Mouse (Mus musculus) liver, embryonic 16.5 days (tissue): ENCODE measurements around the gene Metap1d. TPM values are rescaled to one million over a fixed set of nuclear protein-coding genes. Genes with fewer than 3 reads are reported as not detected.

Experiments
- ATAC-seq: fragments of 200-750 bp; cut with Nextera tagmentation; 2 replicates; pipeline ENCODE4 v1.8.0; 2017; ENCODE audit warnings: low read depth, mild to moderate bottlenecking, moderate number of reproducible peaks, moderate library complexity
- H3K27ac ChIP-seq: fragments of 300-500 bp; sonication (generic); 2 replicates; pipeline ENCODE4 v1.5.1; 2014; ENCODE audit warnings: mild to moderate bottlenecking, low read length
- H3K27me3 ChIP-seq: fragments of 300-500 bp; sonication (generic); 2 replicates; pipeline ENCODE4 v1.6.1; 2014; ENCODE audit warnings: low read depth, low read length, mixed read lengths; ENCODE audit not compliant: control insufficient read depth, insufficient read depth
- H3K36me3 ChIP-seq: fragments of 300-500 bp; sonication (generic); 2 replicates; pipeline ENCODE4 v1.6.1; 2014; ENCODE audit warnings: mild to moderate bottlenecking; ENCODE audit not compliant: control insufficient read depth, insufficient read depth
- H3K4me1 ChIP-seq: fragments of 300-500 bp; sonication (generic); 2 replicates; pipeline ENCODE4 v1.6.1; 2014; ENCODE audit warnings: low read depth, low read length, mixed read lengths; ENCODE audit not compliant: control insufficient read depth
- H3K4me2 ChIP-seq: fragments of 300-500 bp; sonication (generic); 2 replicates; pipeline ENCODE4 v1.6.1; 2014; ENCODE audit warnings: low read depth, low read length, mixed read lengths
- H3K4me3 ChIP-seq: fragments of 300-500 bp; sonication (generic); 2 replicates; pipeline ENCODE4 v1.5.1; 2014; ENCODE audit warnings: low read depth, mild to moderate bottlenecking, low read length
- H3K9ac ChIP-seq: fragments of 300-500 bp; sonication (generic); 2 replicates; pipeline ENCODE4 v1.6.1; 2014; ENCODE audit warnings: low read depth, low read length
- H3K9me3 ChIP-seq: fragments of 300-500 bp; sonication (generic); replicated peaks from 2 replicates; pipeline ENCODE4 v1.6.1; 2016; ENCODE audit warnings: low read length; ENCODE audit not compliant: control insufficient read depth
- WGBS: fragments of 180-500 bp; shearing (Covaris S2); extraction: QIAGEN DNeasy Blood & Tissue Kit; methylation state at CpG from one replicate; pipeline ENCODE4 v1.1.7; 2014; ENCODE audit not compliant: insufficient replicate concordance; 5-methylcytosine and 5-hydroxymethylcytosine counted together
- polyA plus RNA-seq: library from polyadenylated mRNA; unstranded; fragments of >200 nt; fragmentation: Nextera tagmentation; extraction: Ambion mirVana; gene quantifications from 2 replicates; pipeline ENCODE4 v1.2.1, GENCODE M21; 2015

Metap1d gene
- polyA plus RNA-seq, 1 experiment from 2014 or later = 24.9 TPM

GRCm38 (mm10) chr2:71479917-71480316, 26.8 kb downstream of the Metap1d start:
- H3K4me2 ChIP-seq = no peak overlapping the region
- no peaks in the 10 kb centered on the region for H3K4me1 ChIP-seq
- H3K9me3 ChIP-seq = no peaks in the 10 kb centered on the region; the same call in 1 of the 2 replicates
- no peaks in the 10 kb centered on the region for H3K27me3 ChIP-seq
- no peak overlapping the region for H3K9ac ChIP-seq
- H3K4me3 ChIP-seq = no peak overlapping the region
- no peak for ATAC-seq
- H3K36me3 ChIP-seq = no peaks in the 10 kb centered on the region
- no peak overlapping the region for H3K27ac ChIP-seq
- WGBS = 64% methylated on average over 7 of the region's 7 CpGs

GRCm38 (mm10) chr2:71481825-71482224, 28.7 kb downstream of the Metap1d start:
- H3K9ac ChIP-seq = no peak overlapping the region
- no peaks in the 10 kb centered on the region for H3K27me3 ChIP-seq
- H3K27ac ChIP-seq = no peak overlapping the region
- no peaks in the 10 kb centered on the region for H3K36me3 ChIP-seq
- no peaks in the 10 kb centered on the region for H3K4me1 ChIP-seq
- H3K4me2 ChIP-seq = no peak overlapping the region
- no peaks in the 10 kb centered on the region; the same call in 1 of the 2 replicates for H3K9me3 ChIP-seq
- no peak overlapping the region for H3K4me3 ChIP-seq
- WGBS = 38% methylated on average over 6 of the region's 6 CpGs
- no peak for ATAC-seq

- Histone ChIP-seq H3K9me3 (no peaks in the 10 kb centered on the region), H3K4me3 (no peak overlapping the region), H3K4me1 (no peaks in the 10 kb centered on the region), H3K27me3 (no peaks in the 10 kb centered on the region), H3K9ac (no peak overlapping the region), H3K4me2 (no peak overlapping the region), H3K27ac (no peak overlapping the region), H3K36me3 (no peaks in the 10 kb centered on the region)
- 77% methylated on average over 10 of the region's 10 CpGs for WGBS
- no peak for ATAC-seq
These were observed 30.1 kb downstream of the Metap1d start for GRCm38 (mm10) chr2:71483046-71483716.

GRCm38 (mm10) chr2:71483717-71484066, 30.6 kb downstream of the Metap1d start:
- Histone ChIP-seq H3K27ac (no peak overlapping the region), H3K4me1 (no peaks in the 10 kb centered on the region), H3K36me3 (no peaks in the 10 kb centered on the region), H3K4me3 (no peak overlapping the region), H3K9me3 (no peaks in the 10 kb centered on the region), H3K9ac (no peak overlapping the region), H3K27me3 (no peaks in the 10 kb centered on the region), H3K4me2 (no peak overlapping the region)
- no peak for ATAC-seq
- 71% methylated on average over 5 of the region's 5 CpGs for WGBS

- H3K36me3 ChIP-seq = no peaks in the 10 kb centered on the region
- H3K9me3 ChIP-seq = no peaks in the 10 kb centered on the region
- no peaks in the 10 kb centered on the region for H3K4me1 ChIP-seq
- H3K9ac ChIP-seq = no peak overlapping the region
- no peak overlapping the region for H3K4me2 ChIP-seq
- H3K4me3 ChIP-seq = no peak overlapping the region
- no peak for ATAC-seq
- H3K27ac ChIP-seq = no peak overlapping the region
- no peaks in the 10 kb centered on the region for H3K27me3 ChIP-seq
These were observed 38.2 kb downstream of the Metap1d start for GRCm38 (mm10) chr2:71491295-71491694.

- Histone ChIP-seq H3K9ac (no peak overlapping the region), H3K9me3 (no peaks in the 10 kb centered on the region), H3K4me1 (no peaks in the 10 kb centered on the region), H3K4me2 (no peak overlapping the region), H3K4me3 (no peak overlapping the region), H3K27ac (no peak overlapping the region), H3K36me3 (no peaks in the 10 kb centered on the region), H3K27me3 (no peaks in the 10 kb centered on the region)
- ATAC-seq = no peak
- 65% methylated on average over 12 of the region's 12 CpGs for WGBS
These were observed 40.1 kb downstream of the Metap1d start for GRCm38 (mm10) chr2:71493161-71493683.

- Histone ChIP-seq H3K27me3 (no peaks in the 10 kb centered on the region), H3K4me2 (no peak overlapping the region), H3K27ac (no peak overlapping the region), H3K36me3 (no peaks in the 10 kb centered on the region), H3K4me3 (no peak overlapping the region), H3K9me3 (no peaks in the 10 kb centered on the region), H3K9ac (no peak overlapping the region), H3K4me1 (no peaks in the 10 kb centered on the region; the same call in none of the 2 replicates)
- ATAC-seq = no peak
- 78% methylated on average over 10 of the region's 10 CpGs for WGBS
These were observed 41.4 kb downstream of the Metap1d start for GRCm38 (mm10) chr2:71494503-71494902.

- Histone ChIP-seq H3K27ac (no peak overlapping the region), H3K4me2 (no peak overlapping the region), H3K4me1 (no peaks in the 10 kb centered on the region; the same call in none of the 2 replicates), H3K36me3 (no peaks in the 10 kb centered on the region), H3K9me3 (no peaks in the 10 kb centered on the region), H3K9ac (no peak overlapping the region), H3K27me3 (no peaks in the 10 kb centered on the region), H3K4me3 (no peak overlapping the region)
- WGBS = 63% methylated on average over 4 of the region's 4 CpGs
- no peak for ATAC-seq
These were observed 41.9 kb downstream of the Metap1d start for GRCm38 (mm10) chr2:71494971-71495370.

GRCm38 (mm10) chr2:71497175-71497574, 44.1 kb downstream of the Metap1d start:
- H3K4me2 ChIP-seq = no peak overlapping the region
- no peaks in the 10 kb centered on the region for H3K9me3 ChIP-seq
- no peak overlapping the region for H3K9ac ChIP-seq
- H3K4me3 ChIP-seq = no peak overlapping the region
- ATAC-seq = no peak
- no peaks in the 10 kb centered on the region for H3K36me3 ChIP-seq
- 56% methylated on average over 5 of the region's 5 CpGs for WGBS
- no peak overlapping the region for H3K27ac ChIP-seq
- H3K4me1 ChIP-seq = no peaks in the 10 kb centered on the region; the same call in none of the 2 replicates
- no peaks in the 10 kb centered on the region for H3K27me3 ChIP-seq
